Comparison of ENCODE assay signal across 14 mouse cellular contexts in the genomic region with DNA sequence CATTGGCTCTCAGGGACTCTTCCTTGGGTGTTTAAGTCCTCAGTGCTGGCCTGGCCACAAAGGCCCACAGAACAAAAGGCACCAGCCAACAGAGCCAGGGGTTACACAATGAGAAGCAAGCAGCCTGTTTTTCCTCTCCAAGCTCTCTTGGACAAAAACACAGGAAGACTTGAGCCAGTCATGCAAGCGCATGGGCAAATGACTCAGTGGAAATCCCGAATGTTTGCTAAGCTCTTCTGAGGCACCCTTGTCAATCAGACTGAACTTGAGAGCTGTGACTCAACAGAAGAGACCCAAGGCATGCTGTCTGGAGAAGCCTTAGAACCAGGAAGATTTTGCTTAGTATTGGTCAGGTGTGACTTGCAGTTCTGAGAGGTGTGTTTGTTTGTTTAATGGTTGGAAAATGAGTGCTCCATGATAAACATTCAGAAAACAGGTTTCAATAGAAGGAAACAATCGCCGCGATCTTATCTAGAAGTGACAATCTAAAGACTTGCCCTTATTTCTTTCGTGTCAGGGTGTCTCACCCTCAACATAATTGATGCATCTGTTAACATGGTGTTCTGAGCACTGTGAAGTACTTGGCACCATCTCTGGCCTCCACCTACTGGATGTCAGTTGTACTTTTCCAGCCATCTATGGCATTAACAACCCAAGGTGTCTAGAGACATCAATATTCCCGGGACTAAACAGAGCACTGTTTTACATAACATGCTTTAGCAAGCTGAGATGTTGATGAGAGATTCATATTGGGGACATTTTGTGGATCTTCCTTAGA.
DNase-seq lines count a peak whose midpoint lies in the region; TF ChIP-seq lines count a peak whose summit lies in the region.
"Had no signal": no experiment of that assay in that cellular context is flagged by ENCODE, and none has a peak within 500 bp of the region (broad histone marks: within the 10 kb centered on the region; RNA-seq: fewer than 3 reads in every experiment).

No protein-coding gene starts in this region.

- no peak overlapping the region for H3K4me3 ChIP-seq in embryonic fibroblast, embryonic 13.5 days (ENCODE audit: insufficient read depth, low read length)
- H3K4me3 ChIP-seq: heart, embryonic 12.5 days; hindbrain, embryonic 10.5 days; limb, embryonic 15.5 days; stomach, embryonic 15.5 days had no signal

- peak overlapping the region; percentile 49 for H3K27ac ChIP-seq in embryonic fibroblast, embryonic 13.5 days (ENCODE audit: insufficient read depth, low read length)
- H3K27ac ChIP-seq: hindbrain, embryonic 10.5 days; limb, embryonic 15.5 days; stomach, embryonic 15.5 days had no signal

- no peaks in the 10 kb centered on the region for H3K4me1 ChIP-seq in embryonic fibroblast, embryonic 13.5 days (ENCODE audit: control insufficient read depth, insufficient read depth, low read length)
- H3K4me1 ChIP-seq: heart, embryonic 12.5 days; limb, embryonic 15.5 days; stomach, embryonic 15.5 days had no signal

- DNase-seq in gastrocnemius, postnatal 25 days, result peak; percentile 5
- DNase-seq in gastrocnemius, adult 8-10 months (ENCODE audit: low spot score in 2 of 2), result no peak
- peak; percentile 89 for DNase-seq in Muller cell, postnatal 12 days (ENCODE audit: inconsistent ontology term)
- DNase-seq in lung, postnatal 25 days (ENCODE audit: low spot score), result peak; percentile 76
- no peak for DNase-seq in heart, postnatal 25 days (ENCODE audit: low spot score)
- DNase-seq in retina, postnatal 1 day, result no peak
- DNase-seq in cerebellum, adult 11-12 months, result no peak
- DNase-seq: cerebellum, postnatal 25 days; kidney, postnatal 14 days had no signal

- TF ChIP-seq POLR2A in embryonic fibroblast, embryonic 13.5 days (IDR thresholded peaks at IDR 0.05; ENCODE audit: low read depth, low read length), result no peak

- intact Hi-C loops in heart, postnatal 25 days (cut with DNase I), result no loop called here

- TF ChIP-seq CTCF in embryonic fibroblast, embryonic 13.5 days (IDR thresholded peaks at IDR 0.05; ENCODE audit: borderline replicate concordance, insufficient read depth, low read length), result no peak

Comparison
In these comparisons a context has a peak if more than half of its experiments do, and no peak if none do; other contexts are left out.
1. DNase-seq: peak in gastrocnemius, postnatal 25 days (single experiment), Muller cell, postnatal 12 days (single experiment) and lung, postnatal 25 days (single experiment); none in gastrocnemius, adult 8-10 months (0 of 2), heart, postnatal 25 days (single experiment), retina, postnatal 1 day (single experiment) and cerebellum, adult 11-12 months (single experiment).